Comparison of ENCODE assay signal across 20 mouse cellular contexts in the genomic region with DNA sequence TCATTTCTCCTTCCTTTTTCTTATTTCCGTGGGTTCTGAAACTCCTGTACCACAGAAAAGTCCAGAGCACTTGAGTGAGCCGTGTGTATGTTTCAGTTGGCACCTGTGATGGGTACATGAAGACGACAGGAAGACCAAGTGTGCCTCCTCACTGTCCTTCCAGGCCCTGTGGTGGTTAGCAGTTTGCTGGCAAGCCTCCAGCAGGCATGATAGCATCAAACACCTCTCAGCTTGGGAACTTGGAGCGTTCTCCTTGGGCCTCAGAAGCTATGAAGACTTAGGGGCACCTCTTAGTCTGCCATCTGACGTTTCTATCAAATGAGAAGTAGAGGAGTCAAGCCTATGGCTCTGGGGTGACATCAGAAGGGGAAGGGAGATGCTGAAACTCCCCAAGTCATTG. TPM values are rescaled to one million over a fixed set of nuclear protein-coding genes. Genes with fewer than 3 reads are reported as not detected.
"Had no signal": no experiment of that assay in that cellular context is flagged by ENCODE, and none has a peak within 500 bp of the region (broad histone marks: within the 10 kb centered on the region; RNA-seq: fewer than 3 reads in every experiment).

No protein-coding gene starts in this region.

- DNase-seq: kidney, adult 8-10 months; kidney, postnatal 36 days; layer of hippocampus, adult 9-11 months; left cerebral cortex, postnatal 4 days; lung, adult 18-20 months; spleen, adult 18-20 months had no signal

- H3K4me3 ChIP-seq: limb, embryonic 13.5 days; midbrain, embryonic 12.5 days; myocyte; neural tube, embryonic 12.5 days had no signal

- H3K27me3 ChIP-seq: limb, embryonic 13.5 days; midbrain, embryonic 12.5 days; neural tube, embryonic 12.5 days had no signal

- H3K4me1 ChIP-seq: neural tube, embryonic 12.5 days had no signal

- ATAC-seq: intestine, embryonic 16.5 days had no signal

- H3K27ac ChIP-seq: kidney, postnatal 0 days; limb, embryonic 13.5 days; liver, embryonic 14.5 days; midbrain, embryonic 12.5 days; neural tube, embryonic 12.5 days had no signal

- H3K9ac ChIP-seq: limb, embryonic 13.5 days; liver, embryonic 14.5 days; midbrain, embryonic 12.5 days; neural tube, embryonic 12.5 days had no signal

- H3K9me3 ChIP-seq: limb, embryonic 13.5 days; midbrain, embryonic 12.5 days; neural tube, embryonic 12.5 days had no signal

- H3K4me2 ChIP-seq: limb, embryonic 13.5 days; midbrain, embryonic 12.5 days; neural tube, embryonic 12.5 days had no signal

RNA-seq across cellular contexts. Expression of gene Gm13420, which starts 32.9 kb away (rescaled TPM):
- total RNA-seq: megakaryocyte-erythroid progenitor cell, adult 5-6 weeks; neutrophil, adult 5-6 weeks had no signal
- polyA plus RNA-seq: limb, embryonic 13.5 days; midbrain, embryonic 12.5 days; myocyte; neural tube, embryonic 12.5 days had no signal

RNA-seq across cellular contexts. Expression of gene Gm13547, which starts 40.5 kb away (rescaled TPM):
- total RNA-seq: layer of hippocampus, adult 18-20 months; left cerebral cortex, postnatal 10 days; left cerebral cortex, postnatal 4 days; liver, adult 2 months; megakaryocyte-erythroid progenitor cell, adult 5-6 weeks had no signal
- polyA plus RNA-seq: intestine, embryonic 16.5 days; kidney, postnatal 0 days; liver, adult 2 months; liver, embryonic 14.5 days; lung, embryonic 16.5 days; myocyte; stomach, embryonic 14.5 days had no signal
